Mouse (Mus musculus) embryo, embryonic 10.5 days (tissue): ENCODE data around the gene Coa6.
A peak's percentile ranks its signal among the peaks of the same experiment; 100 is the strongest.

Experiments
- DNase-seq: peaks from one replicate; pipeline ENCODE4 v3.0.0-alpha.2; 2015; ENCODE audit warnings: low spot score

The Coa6 gene

GRCm38 (mm10) chr8:126464071-126464470 is 41.8 kb downstream of the Coa6 start:
- DNase-seq = no peak

- peak; percentile 54 for DNase-seq
These were observed 51.5 kb downstream of the Coa6 start for GRCm38 (mm10) chr8:126473802-126474298.

GRCm38 (mm10) chr8:126474299-126475187 is 52.2 kb downstream of the Coa6 start, which contains the start of gene Tarbp1:
Gene Tarbp1 (minus strand): TSS chr8:126475065.
- DNase-seq = peak; percentile 94
